Mouse (Mus musculus) 416B (cell line): ENCODE measurements around the gene Dennd1b.

Experiments
- DNase-seq: peaks from one replicate; pipeline ENCODE4 v3.0.0; 2011; ENCODE audit warnings: low read depth

Dennd1b gene

DNA sequence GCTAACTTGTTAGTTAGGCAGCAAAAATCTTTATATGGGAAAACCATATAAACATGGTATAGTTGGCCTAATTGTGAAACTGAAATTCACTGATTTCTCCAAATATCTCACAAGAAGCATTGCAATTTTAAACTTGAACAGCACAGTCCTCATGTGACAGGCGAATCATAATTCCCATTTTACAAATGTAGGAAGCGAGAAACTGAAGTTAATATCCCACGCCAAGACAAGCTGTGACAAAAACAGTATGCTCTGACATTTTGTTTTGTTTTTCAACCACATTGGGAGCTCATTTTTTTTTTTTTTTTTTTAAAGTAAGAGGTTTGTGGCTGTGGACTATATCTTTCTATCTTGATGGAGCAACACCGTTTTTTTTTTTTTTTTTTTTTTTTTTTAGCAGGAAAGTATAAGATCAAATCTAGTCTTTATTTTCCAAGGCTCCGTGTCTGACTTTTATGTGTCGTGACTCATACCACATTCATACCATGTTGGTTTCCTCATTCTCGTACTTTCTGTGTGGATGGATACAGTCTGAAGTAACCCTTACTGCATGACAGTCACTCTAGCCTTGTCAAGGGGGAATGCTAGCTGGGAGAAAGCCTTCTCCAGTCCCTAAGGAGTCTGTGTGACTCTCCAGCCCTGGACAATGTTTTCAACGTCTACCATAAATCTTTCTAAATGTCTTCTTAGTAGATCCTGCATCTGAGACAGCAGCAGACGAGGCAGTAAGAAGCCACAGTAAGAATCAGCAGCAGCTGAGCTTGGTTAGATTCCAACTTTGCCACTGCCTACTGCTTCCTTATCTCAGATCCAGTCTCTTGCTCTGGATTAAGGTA lies 751 bp upstream of the Dennd1b start:
- DNase-seq, result peak; percentile 89

DNA sequence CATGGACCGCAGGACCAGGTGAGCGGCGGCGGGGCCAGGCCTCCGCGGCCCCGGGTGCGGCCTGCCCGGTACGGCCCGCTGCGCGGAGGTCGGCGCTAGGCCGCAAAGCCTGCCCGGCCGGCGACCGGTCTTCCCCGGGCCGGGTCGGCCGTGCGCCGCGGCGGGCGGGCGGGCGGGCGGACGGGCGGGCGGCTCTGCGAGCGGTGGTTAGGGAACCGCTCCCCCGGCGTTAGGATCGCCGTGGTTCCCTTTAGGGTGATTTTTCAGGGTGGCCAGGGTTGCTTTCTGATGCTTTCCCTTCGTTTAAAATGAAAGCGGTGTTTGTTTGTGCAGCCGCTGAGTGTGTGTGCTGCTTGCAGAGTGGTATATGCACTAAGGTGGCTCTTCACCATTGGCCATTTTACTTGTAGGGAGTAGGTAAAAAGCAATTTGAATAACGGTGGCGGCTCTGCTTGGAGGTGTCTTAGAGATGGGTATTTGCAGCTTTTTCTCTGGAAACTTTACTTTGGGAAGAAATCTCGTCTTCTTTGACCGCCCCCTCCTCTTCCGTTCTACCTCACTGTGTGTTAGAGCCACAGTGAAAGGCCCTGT lies 728 bp downstream of the Dennd1b start:
- peak; percentile 75 for DNase-seq

DNA sequence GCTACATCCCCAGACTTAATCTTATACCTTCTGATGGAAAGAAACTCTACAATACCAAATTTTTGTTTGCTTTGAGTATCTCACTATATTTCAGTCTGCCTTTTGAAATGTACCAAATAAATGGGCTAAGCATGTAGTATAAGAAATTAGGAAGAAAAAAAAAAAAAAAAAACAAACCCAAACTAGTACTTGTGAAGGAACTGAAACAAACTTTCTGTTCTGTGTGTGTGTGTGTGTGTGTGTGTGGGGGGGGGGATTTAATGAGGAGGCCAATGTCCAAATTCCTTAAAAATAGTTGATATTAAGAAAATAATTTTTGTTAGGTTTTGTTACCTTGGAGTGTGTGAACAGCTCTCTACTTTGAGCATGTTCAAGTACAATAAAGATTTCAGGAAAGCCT lies 1.8 kb downstream of the Dennd1b start:
- DNase-seq, result no peak

DNA sequence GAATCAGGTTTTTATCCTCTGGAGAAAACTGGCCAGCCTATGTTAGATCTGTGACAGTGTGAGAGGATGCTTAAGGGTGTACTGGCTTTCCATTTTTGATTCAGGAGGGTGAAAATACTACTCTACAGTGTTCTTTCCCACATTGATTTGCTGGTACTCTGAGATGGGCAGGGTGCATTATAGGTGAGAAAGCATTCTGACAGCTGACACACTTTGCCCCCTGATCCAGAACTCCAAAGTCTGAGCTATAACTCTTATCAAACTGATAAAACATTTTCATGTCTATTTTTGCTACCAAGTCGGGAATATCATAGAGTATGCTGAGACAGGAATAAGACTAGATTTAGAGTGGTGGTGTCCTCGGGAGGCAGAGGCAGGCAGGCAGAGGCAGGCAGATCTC lies 2.3 kb downstream of the Dennd1b start:
- DNase-seq, result no peak

DNA sequence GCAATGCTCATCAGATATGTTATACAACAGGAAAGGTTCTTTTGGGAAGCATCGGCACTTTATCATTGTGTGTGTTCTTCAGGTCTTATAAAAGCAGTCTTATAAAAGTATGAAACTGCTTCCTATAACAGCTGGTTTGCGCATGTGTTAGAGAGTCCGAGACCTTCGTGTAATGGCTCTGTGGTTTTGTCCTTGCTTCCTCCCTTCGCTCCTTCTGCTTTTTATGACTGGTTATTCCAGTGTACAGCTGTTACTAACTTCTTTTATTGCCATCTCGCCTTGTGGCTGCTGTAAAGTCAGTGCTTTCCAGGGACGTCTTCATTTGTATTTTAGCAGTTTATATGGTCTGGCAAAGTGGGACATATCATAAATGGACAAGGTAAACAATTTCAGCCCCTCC lies 4.2 kb downstream of the Dennd1b start:
- DNase-seq, result peak; percentile 79

GRCm38 (mm10) chr1:138970053-138970452 lies 6.8 kb downstream of the Dennd1b start:
- DNase-seq, result no peak

- DNase-seq, result peak; percentile 38
Measured at GRCm38 (mm10) chr1:138973541-138974224, 10.4 kb downstream of the Dennd1b start.

DNA sequence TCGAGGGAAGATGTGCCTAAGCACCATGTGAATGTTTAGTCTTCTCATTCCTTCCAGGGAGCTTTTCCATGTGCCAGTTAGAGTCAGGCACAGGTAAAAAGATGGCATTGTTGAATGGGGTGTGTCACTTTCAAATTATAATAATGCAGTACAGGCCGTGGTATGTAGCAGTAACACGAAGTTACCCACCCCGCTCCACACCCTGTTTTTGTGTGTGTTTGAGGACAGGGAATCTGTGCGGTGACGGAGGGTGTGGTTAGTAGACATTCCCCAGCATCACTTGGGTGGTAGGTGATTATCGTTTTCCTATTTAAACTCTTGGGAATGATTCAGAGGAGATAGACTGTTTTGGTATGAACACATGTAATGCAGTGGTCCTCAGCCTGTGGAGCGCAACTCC lies 11.6 kb downstream of the Dennd1b start:
- DNase-seq, result no peak

DNA sequence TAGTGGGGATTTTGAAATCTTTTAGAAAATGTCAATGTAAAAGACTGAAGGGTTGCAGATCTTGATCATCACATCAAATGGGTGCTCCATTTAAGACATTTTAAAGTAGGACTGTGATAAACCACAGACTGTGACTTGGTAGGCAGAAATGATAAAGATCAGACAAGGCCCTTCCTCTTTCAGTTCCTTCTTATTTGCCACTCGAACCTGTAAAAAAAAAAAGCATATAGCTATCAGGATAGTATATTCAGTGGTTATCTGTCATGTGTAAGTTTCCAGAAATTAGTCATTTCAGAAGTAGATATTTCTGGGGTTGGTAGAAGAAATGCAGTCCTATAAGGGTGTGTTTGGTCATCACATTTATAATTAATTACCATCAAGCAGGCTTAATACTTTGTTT lies 12.7 kb downstream of the Dennd1b start:
- DNase-seq, result peak; percentile 87

- no peak for DNase-seq
Measured at GRCm38 (mm10) chr1:138982203-138982602, 19.0 kb downstream of the Dennd1b start.

DNA sequence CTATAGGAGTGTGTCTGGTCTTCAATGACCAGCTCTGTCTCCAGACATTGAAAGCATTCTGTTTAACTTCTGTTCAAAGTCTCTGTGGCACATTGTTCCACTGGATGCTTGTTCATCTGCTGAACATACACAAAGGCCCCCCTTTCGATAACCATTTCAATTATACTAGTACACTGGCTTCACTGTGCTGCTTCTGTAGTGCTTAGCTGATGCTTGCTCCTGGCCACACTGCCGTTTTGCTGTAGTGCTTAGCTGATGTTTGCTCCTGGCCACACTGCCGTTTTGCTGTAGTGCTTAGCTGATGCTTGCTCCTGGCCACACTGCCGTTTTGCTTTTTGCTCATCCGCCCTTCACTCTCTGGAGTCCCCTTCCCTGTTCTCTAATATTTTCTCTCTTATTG lies 19.4 kb downstream of the Dennd1b start:
- no peak for DNase-seq

- no peak for DNase-seq
Measured at GRCm38 (mm10) chr1:138983064-138983463, 19.8 kb downstream of the Dennd1b start.

- no peak for DNase-seq
Measured at GRCm38 (mm10) chr1:138983465-138983864, 20.2 kb downstream of the Dennd1b start.

DNA sequence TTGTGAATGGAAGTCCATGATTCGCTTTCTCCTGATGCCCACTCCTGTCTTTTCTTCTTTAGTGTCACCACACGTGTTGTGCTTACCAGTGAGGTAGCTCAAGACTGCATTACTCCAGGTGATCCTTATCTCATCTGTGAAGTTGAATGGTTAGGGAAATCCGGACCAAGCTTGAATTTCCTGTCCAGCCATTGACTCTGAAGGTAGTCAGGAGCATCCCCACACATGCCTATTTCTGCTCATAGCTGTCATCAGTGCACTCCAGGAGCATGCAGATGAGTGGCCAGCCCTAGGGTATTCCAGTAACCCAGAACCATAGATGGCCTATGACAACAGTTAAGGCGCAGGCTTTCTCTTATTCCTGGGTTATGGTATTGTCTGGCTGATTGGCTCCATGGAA lies 20.9 kb downstream of the Dennd1b start:
- no peak for DNase-seq

GRCm38 (mm10) chr1:138992384-138993138 lies 29.3 kb downstream of the Dennd1b start:
- no peak for DNase-seq

DNA sequence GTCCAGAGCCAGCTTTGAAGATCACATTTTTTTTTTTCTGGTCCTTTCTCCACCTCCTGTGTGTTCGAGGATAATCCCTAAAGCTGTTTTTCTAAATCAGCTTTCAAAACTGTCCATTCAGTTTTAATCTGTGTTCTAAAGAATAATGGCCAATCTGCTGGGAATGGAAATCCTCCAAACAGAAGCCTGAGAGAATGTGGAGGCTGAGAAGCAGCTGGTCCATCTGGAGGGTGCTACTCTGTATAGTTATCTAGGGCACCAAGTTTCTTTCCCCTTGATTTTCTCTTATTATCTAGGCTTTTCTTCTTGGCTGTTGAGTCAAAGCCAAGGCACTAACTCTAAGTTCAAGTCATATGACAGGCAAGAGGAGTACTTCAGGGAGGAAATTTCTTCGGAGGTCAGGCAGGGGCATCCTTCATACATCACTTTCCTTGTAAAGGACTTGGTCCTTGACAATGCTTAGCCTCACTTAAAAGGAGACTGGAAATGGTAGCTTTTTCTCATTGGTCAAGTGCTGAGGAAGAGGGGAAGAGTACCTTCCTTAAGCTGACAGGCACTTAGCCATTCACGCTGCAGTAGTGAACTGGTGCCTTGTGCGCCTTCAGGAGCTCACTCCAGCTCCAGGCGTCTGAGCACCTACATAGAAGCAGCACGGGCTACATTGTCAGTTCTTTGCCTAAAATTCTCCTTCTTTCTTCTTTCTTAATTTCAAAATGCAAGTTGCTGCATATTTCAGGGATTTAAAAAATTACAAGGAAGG lies 32.6 kb downstream of the Dennd1b start:
- DNase-seq, result no peak

GRCm38 (mm10) chr1:138996663-138997062 lies 33.4 kb downstream of the Dennd1b start:
- no peak for DNase-seq

- no peak for DNase-seq
Measured at GRCm38 (mm10) chr1:139000675-139001379, 37.6 kb downstream of the Dennd1b start.

GRCm38 (mm10) chr1:139003503-139003902 lies 40.3 kb downstream of the Dennd1b start:
- peak; percentile 32 for DNase-seq

- DNase-seq, result no peak
Measured at GRCm38 (mm10) chr1:139006000-139006399, 42.8 kb downstream of the Dennd1b start.

DNA sequence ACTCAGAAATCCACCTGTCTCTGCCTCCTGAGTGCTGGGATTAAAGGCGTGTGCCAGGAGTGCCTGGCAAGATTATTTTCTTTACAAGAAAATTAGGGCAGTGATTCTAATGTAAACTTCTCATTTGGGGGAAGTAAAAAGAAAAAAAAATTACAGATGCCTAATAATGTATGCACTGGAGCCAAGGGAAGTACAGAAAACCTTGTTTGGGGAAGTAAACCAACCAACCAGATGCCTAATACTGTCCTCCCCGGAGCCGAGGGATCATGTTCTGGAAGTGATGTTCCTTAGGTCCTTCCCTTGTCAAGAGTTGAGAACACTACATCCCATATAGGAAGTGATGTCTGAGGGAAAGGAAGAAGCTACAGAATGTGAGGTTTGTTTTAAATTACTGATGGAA lies 44.2 kb downstream of the Dennd1b start:
- DNase-seq, result no peak
